Mouse (Mus musculus): ENCODE data around the gene Hspe1. TPM values are rescaled to one million over a fixed set of nuclear protein-coding genes. Genes with fewer than 3 reads are reported as not detected.
"Not testable (repeated sequence)": the region's sequence is repeated elsewhere in the genome, so short reads cannot be mapped to it uniquely, and the experiment has no call there.

Gene Hspe1
- 477 and 642 TPM in 2 replicates for polyA plus RNA-seq (2016; fragmentation: Nextera tagmentation; extraction: Ambion mirVana)

DNA sequence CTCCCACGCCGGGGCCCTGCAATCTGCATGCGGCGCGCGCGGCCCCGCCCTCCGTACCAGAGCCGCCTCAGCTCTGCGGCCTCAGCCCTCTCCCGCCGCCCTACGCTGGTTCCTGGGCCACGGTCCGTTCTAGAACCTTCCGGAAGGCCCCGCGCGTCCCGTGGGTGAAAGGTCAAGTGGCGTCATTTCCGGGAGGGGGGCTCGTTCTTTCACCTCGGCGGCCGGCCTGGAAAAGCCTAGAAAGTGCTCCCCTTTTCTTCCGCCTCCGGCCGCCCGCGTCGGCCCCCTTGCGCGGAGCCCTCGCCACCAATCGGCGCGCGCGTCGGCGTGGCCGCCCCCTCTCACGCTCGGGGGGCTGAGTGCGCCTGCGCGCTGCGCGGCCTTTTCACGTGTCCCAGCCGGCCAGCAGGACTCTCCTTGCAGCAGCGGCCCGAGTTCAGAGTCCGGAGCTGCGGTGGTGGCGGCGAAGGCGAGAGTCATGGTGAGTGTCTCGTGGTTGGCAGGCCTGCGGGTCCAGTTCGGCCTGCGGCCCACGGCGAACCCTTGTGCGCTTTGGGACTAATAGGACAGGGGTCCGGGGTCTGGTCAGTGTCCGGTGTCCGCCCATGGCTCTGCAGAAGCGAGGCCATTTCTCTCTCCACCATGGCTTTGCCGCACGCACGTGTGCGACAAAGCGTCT is at the start of gene Hspe1, which contains the start of gene Hspd1:
Hspe1 (plus strand) TSS at position 201 of the 679 bp plus-strand sequence.
Hspd1 (minus strand) TSS at position 312 of the 679 bp plus-strand sequence.
- Histone ChIP-seq H3K27ac (replicated peaks) (peak within 1 kb of the TSS; percentile 99), H3K36me3 (peaks cover 68% of the 10 kb centered on the region), H3K4me1 (peaks cover 51% of the 10 kb centered on the region), H3K9me3 (replicated peaks) (no peaks in the 10 kb centered on the region), H3K4me3 (peak within 1 kb of the TSS; percentile 93), H3K27me3 (ENCODE audit: low read depth, poor library complexity, severe bottlenecking) (no peaks in the 10 kb centered on the region)
- under 1% methylated on average over 67 of the region's 76 CpGs for WGBS
- peak; percentile 99 for DNase-seq (ENCODE audit: low spot score)

DNA sequence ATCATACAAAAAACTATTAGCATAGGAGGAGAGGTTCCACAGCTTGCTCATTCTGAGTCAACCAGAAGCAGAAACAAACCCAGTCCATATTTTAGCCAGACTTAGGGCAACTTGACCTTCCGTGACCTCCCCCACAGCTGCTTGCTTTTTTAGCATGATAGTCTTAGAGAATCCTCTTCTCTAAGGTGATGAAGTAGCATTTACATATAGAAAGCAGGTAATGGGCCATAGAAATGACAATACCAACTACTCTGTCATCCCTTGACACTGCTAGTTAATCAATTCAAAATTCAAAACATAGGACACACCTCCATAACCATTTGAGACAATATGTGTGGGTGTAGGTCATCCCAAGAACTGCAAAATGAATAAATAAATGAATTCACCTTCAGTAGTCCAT is 48.0 kb upstream of the Hspe1 start:
- no peaks in the 10 kb centered on the region for H3K4me1 ChIP-seq
- H3K27me3 ChIP-seq (ENCODE audit: low read depth, poor library complexity, severe bottlenecking), result no peaks in the 10 kb centered on the region
- H3K4me3 ChIP-seq, result no peak overlapping the region
- no peak overlapping the region for H3K27ac ChIP-seq (replicated peaks)
- DNase-seq (ENCODE audit: low spot score), result no peak
- WGBS, result 94% methylated on average over 1 of the region's 1 CpGs
- H3K9me3 ChIP-seq (replicated peaks), result peaks cover 16% of the 10 kb centered on the region
- H3K36me3 ChIP-seq, result no peaks in the 10 kb centered on the region

DNA sequence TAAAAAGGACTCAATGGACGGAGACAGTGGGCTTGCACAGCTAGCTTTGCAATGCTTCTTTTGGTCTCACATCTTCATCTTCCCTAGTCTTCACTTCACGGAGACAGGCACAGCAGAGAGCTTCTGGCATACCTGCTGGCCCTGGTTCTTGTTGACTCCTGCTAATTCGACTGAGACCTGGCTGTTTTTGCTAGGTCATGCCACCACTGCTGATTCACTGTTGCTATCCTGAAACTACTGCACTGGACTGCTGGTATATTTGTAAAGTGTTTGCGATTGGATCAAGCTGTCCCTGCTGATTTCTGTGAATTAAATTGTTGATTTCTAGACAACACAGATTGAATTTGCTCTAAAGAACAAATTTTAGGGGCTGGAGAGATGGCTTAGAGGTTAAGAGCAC is 46.2 kb upstream of the Hspe1 start:
- Histone ChIP-seq H3K4me3 (no peak overlapping the region), H3K27me3 (ENCODE audit: low read depth, poor library complexity, severe bottlenecking) (no peaks in the 10 kb centered on the region), H3K4me1 (no peaks in the 10 kb centered on the region), H3K36me3 (no peaks in the 10 kb centered on the region), H3K27ac (replicated peaks) (no peak overlapping the region), H3K9me3 (replicated peaks) (peaks cover 16% of the 10 kb centered on the region)
- 84% methylated on average over 4 of the region's 4 CpGs for WGBS
- DNase-seq (ENCODE audit: low spot score), result no peak

DNA sequence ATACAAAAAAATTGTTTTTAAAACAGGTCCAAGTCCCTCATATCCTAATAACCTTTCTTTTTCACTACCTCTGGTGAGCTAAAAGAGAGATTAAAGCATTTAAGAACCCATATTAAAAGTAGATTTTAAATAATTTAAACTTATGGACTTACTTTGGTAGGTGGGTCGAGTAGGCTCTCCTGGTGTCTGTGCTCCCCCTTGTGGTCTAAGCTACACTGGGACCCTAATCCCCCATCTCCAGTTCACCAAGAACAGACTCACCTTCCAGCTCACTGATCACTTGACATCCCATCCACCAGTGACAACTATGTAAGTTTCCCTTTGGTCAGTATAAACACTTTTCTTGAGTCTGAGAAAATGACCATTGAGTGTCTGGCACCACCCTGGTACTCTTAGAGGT is 45.7 kb upstream of the Hspe1 start:
- Histone ChIP-seq H3K9me3 (replicated peaks) (peaks cover 16% of the 10 kb centered on the region), H3K4me1 (no peaks in the 10 kb centered on the region), H3K4me3 (no peak overlapping the region), H3K27ac (replicated peaks) (no peak overlapping the region), H3K36me3 (no peaks in the 10 kb centered on the region), H3K27me3 (ENCODE audit: low read depth, poor library complexity, severe bottlenecking) (no peaks in the 10 kb centered on the region)
- no peak for DNase-seq (ENCODE audit: low spot score)
- WGBS, result 82% methylated on average over 1 of the region's 1 CpGs

DNA sequence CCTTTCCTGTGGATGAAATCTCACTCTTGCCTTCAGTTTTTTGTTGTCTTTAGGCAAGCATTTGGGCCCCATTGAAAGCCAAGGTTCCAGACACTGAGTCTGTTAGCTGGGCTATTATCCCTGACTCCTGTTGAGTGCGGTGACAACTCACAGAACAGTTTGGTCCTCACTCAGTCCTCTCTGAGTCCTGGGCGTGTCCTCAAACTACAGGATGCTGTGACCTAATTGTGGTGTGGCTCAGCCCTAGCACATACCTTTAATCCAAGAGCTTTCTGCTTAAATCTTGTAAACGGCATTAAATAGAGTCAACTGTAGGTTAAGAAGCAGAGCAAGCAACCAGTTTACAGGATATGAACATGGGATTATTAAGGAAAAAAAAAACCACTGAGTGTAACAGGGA is 44.8 kb upstream of the Hspe1 start:
- Histone ChIP-seq H3K27me3 (ENCODE audit: low read depth, poor library complexity, severe bottlenecking) (no peaks in the 10 kb centered on the region), H3K9me3 (replicated peaks) (peaks cover 16% of the 10 kb centered on the region), H3K4me3 (no peak overlapping the region), H3K4me1 (no peaks in the 10 kb centered on the region), H3K27ac (replicated peaks) (no peak overlapping the region), H3K36me3 (no peaks in the 10 kb centered on the region)
- no peak for DNase-seq (ENCODE audit: low spot score)
- WGBS, result 81% methylated on average over 3 of the region's 3 CpGs

DNA sequence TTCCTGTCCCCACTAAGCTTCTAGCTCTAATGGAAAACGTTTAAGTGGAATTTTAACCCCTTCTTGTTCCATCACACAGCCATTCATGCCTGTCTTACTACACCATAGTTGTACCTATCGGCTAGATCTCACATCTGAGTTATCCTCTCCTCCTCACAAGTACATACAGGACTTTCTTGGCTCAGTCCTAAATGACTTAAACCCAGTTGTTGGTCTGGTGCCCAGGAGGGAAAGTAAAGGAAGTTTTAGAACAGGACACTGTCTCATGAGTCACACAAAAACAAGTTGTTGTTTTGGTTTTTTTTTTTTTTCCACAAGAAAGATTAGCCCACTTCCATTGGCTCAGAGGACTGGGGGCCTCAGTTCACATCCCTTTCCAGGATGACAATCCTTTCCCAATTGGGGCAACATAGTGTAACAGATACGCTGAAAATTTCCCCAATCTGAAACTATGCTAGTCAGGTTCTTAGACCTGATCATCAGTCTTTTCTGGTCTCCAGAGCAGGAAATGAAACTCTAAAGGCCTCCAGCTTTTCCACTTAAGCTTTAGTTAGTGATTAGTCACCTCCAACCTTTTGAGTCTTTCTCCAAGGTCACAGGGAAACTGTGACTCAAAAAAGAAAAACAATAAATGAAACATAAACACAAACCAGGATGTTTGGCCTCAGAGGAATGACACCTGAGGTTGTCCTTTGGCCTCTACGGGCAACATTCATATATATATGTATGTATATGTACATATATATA is 38.9 kb upstream of the Hspe1 start:
- Histone ChIP-seq H3K9me3 (replicated peaks) (no peaks in the 10 kb centered on the region), H3K4me3 (no peak overlapping the region), H3K36me3 (no peaks in the 10 kb centered on the region), H3K27me3 (ENCODE audit: low read depth, poor library complexity, severe bottlenecking) (peaks cover 7% of the 10 kb centered on the region; the same call in 1 of the 2 replicates), H3K4me1 (peaks cover 15% of the 10 kb centered on the region), H3K27ac (replicated peaks) (no peak overlapping the region)
- DNase-seq (ENCODE audit: low spot score), result no peak
- 69% methylated on average over 4 of the region's 4 CpGs for WGBS

DNA sequence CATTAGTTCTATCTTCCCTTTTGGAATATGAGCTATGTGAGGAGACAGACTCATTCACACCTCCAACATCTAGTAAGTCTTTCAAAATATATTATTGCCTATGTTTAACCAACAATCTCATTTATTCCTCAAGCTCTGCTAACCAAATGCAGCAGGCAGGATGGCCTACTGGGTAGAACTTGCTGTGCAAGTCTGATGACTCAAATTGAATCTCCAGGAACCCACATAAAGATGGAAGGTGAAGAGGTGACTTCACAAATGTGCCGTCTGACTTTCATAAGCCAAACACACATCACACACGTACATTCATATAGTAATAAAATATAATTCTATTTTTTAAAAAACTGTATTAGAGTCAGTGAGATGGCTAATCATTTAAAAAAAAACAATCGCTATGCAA is 36.3 kb upstream of the Hspe1 start:
- no peak for DNase-seq (ENCODE audit: low spot score)
- H3K4me3 ChIP-seq, result peak overlapping the region; percentile 66
- WGBS, result 77% methylated on average over 3 of the region's 3 CpGs

DNA sequence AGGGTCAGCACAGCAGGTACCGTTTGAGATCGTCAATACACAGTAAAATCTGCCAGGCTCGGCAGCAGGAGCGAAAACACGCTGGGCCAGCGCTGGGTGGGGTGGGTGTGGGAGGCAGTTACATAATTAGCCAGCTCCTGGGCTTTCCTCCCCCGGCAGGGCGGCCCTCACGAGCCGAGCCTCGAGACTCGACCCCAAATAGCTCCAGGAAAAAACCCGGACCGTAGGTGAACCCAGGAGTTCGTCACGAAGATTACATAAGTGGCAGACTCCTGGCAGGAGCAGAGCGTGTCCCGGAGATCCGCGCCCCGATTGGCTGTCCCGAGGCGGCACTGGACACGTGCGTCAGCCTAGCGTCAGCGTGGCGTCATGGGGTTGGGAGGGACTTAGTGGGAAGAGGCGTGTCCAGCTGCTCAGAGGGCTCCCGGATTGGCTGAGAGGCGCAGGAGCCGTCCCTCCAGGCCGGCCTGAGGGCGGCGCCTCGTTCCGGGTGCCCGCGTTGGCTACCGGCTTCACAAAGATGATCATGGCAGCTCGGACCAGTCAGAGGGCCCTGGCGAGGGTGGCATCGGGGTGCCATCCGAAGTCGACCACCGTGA is 35.5 kb upstream of the Hspe1 start, which contains the start of gene Coq10b:
Coq10b (plus strand) TSS at position 416 of the 599 bp plus-strand sequence.
- Histone ChIP-seq H3K27ac (replicated peaks) (peak within 1 kb of the TSS; percentile 88), H3K4me3 (peak within 1 kb of the TSS; percentile 66), H3K4me1 (peaks cover 22% of the 10 kb centered on the region), H3K27me3 (ENCODE audit: low read depth, poor library complexity, severe bottlenecking) (peaks cover 7% of the 10 kb centered on the region; the same call in 1 of the 2 replicates), H3K36me3 (peaks cover 14% of the 10 kb centered on the region), H3K9me3 (replicated peaks) (no peaks in the 10 kb centered on the region)
- DNase-seq (ENCODE audit: low spot score), result peak; percentile 99
- under 1% methylated on average over 46 of the region's 46 CpGs for WGBS

More for the DNA sequence above, 36.3 kb upstream of the Hspe1 start:
- Histone ChIP-seq H3K27me3 (ENCODE audit: low read depth, poor library complexity, severe bottlenecking) (peaks cover 7% of the 10 kb centered on the region; the same call in 1 of the 2 replicates), H3K27ac (replicated peaks) (no peak overlapping the region), H3K9me3 (replicated peaks) (no peaks in the 10 kb centered on the region), H3K4me1 (peaks cover 22% of the 10 kb centered on the region), H3K36me3 (peaks cover 9% of the 10 kb centered on the region)

DNA sequence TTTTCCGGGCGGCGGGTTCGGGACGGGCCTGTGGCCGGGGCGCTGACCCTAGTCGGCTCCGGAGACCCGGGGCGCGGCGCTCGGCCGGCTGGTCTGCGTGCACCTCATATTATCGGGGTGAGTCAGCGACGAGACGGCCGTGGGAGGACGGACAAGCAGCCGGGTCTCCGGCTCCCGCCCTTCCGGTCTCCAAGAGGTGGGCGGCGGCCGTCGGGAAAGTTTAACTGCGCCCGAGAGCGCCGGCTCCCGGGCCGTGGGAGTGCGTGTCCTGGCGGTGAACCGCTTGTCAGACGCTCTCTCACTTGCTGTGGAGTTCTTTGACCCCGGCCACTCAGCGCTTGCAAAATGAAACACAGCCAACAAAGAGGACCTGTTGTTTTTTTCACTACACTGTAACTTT is 34.9 kb upstream of the Hspe1 start:
- no peaks in the 10 kb centered on the region for H3K9me3 ChIP-seq (replicated peaks)
- peaks cover 14% of the 10 kb centered on the region for H3K36me3 ChIP-seq
- DNase-seq (ENCODE audit: low spot score), result no peak
- peak overlapping the region; percentile 88 for H3K27ac ChIP-seq (replicated peaks)
- WGBS, result under 1% methylated on average over 42 of the region's 42 CpGs
- peak overlapping the region; percentile 66 for H3K4me3 ChIP-seq
- H3K4me1 ChIP-seq, result peaks cover 22% of the 10 kb centered on the region
- H3K27me3 ChIP-seq (ENCODE audit: low read depth, poor library complexity, severe bottlenecking), result peaks cover 7% of the 10 kb centered on the region; the same call in 1 of the 2 replicates

DNA sequence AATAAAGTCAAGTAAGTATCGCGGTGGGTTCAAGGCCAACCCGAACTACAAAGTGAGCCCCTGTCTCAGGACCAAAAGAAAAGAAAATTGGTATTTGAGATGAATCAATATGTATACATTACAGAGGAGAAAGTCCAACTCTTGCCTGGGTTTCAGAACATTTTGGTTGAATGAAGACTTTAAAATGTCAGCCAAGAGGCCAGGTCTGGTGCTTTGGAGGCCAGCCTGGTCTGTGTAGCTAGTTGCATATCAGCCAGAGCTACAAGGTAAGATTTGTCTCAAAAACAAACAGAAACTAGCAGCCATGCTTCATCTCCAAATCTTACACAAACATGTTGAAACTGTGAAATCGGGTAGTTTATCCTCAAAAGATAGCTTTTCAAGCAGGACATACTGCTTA is 34.3 kb upstream of the Hspe1 start:
- Histone ChIP-seq H3K36me3 (peaks cover 14% of the 10 kb centered on the region), H3K27ac (replicated peaks) (no peak overlapping the region), H3K4me3 (peak overlapping the region; percentile 66), H3K9me3 (replicated peaks) (no peaks in the 10 kb centered on the region), H3K27me3 (ENCODE audit: low read depth, poor library complexity, severe bottlenecking) (peaks cover 7% of the 10 kb centered on the region; the same call in 1 of the 2 replicates), H3K4me1 (peaks cover 22% of the 10 kb centered on the region)
- WGBS, result 74% methylated on average over 4 of the region's 4 CpGs
- no peak for DNase-seq (ENCODE audit: low spot score)

DNA sequence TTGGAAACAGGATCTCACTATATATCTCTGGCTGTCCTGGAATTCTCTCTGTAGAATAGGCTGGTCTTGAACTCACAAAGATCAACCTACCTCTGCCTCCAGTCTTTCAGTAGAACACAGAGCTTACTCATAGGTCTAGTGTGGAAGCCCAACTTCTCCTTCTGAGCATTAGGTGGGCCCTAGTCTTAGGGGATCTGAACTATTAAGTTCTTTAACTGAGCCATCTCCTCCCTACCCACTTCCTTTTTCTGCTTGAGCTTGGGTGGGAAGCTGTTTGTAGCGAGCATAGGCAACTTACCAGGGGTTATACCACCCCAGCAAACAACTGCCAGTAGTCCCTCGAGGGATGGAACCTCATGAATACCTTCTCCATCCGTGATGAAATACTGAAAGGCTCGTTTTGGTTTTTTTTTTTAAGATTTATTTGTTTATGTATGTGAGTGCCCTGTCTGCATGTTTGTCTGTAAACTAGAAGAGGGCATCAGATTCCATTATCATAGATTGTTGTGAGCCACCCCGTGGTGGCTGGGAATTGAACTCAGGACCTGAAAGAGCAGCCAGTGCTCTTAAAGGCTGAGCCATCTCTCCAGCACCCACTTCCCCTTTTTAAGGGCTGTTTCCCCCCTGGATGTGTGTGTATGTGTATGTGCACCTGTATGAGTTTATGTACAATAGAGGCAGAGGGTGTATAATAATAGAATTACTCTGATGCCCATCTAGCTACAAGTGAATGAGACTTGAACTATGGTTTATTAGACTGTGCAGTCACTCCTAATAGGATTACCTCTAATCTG is 32.4 kb upstream of the Hspe1 start:
- WGBS, result 81% methylated on average over 5 of the region's 5 CpGs
- DNase-seq (ENCODE audit: low spot score), result no peak
- no peak overlapping the region for H3K4me3 ChIP-seq
- peaks cover 14% of the 10 kb centered on the region for H3K36me3 ChIP-seq
- peaks cover 7% of the 10 kb centered on the region; the same call in 1 of the 2 replicates for H3K27me3 ChIP-seq (ENCODE audit: low read depth, poor library complexity, severe bottlenecking)
- peaks cover 22% of the 10 kb centered on the region for H3K4me1 ChIP-seq
- no peaks in the 10 kb centered on the region for H3K9me3 ChIP-seq (replicated peaks)
- no peak overlapping the region for H3K27ac ChIP-seq (replicated peaks)

DNA sequence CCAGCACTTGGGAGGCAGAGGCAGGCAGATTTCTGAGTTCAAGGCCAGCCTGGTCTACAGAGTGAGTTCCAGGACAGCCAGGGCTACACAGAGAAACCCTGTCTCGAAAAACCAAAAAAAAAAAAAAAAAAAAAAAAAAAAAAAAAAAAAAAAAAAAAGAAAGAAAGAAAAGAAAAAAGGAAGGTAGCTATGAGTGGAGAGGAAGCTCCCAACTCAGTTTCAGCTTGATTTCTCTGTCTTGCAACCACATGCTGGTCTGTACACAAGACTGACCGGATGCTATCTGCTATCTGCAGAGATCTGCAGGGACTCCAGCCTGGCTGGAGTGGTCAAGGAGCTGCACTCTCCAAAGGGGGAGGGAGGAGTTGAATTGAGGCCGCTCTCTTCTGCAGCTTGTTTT is 29.5 kb upstream of the Hspe1 start:
- DNase-seq (ENCODE audit: low spot score); H3K9me3 ChIP-seq (replicated peaks); H3K4me3 ChIP-seq; H3K27me3 ChIP-seq (ENCODE audit: low read depth, poor library complexity, severe bottlenecking); H3K27ac ChIP-seq (replicated peaks): not testable (repeated sequence)
- WGBS, result 74% methylated on average over 2 of the region's 3 CpGs
- Histone ChIP-seq H3K4me1 (peaks cover 14% of the 10 kb centered on the region), H3K36me3 (peaks cover 23% of the 10 kb centered on the region)
